Mouse (Mus musculus): ENCODE measurements at regions not wholly inside any gene's neighbourhood (a gene's known extent, or its start where the extent isn't known, plus 50 kb on each side); places are given as distances from the start of the nearest gene placed in this dataset.

DNA sequence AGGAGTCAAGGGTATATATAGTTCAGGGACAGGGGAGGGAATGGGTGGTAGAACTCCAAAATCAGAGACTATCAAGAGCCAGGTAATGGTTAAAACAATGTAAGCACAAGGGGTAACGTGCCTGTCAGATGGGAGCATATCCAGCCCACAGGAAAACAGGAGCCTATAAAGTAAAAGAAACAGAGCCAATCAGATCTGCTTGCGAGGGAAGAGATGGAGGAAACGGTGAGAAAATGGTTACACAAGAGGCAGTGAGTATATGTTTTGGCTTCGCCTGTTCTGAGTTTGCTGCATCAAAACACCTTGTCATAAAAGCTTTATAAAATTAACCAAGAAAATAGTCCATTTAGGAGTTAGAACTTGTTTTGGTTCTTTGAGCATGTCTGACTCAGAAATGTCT is 204.6 kb upstream of the Serp2 start:
- in situ Hi-C loops (cut with MboI; ENCODE audit: low sequenced_read_pairs in 2 of 2, unreplicated experiment in 2 of 2): no loop called here
- no peak for DNase-seq (ENCODE audit: low read depth, low spot score)
- Histone ChIP-seq H3K9ac (ENCODE audit: insufficient read depth, low read depth, low read length, poor library complexity, severe bottlenecking) (no peak overlapping the region), H3K36me3 (ENCODE audit: control insufficient read depth, insufficient read depth, low read length, poor library complexity, severe bottlenecking) (no peaks in the 10 kb centered on the region), H3K4me1 (ENCODE audit: control insufficient read depth in 2 of 2, insufficient read depth in 2 of 2, low read length in 2 of 2, poor library complexity in 1 of 2) (peaks cover 3 to 11% of the 10 kb centered on the region in 2 experiments; a peak in 2 of 4 replicates), H3K9me3 (ENCODE audit: control insufficient read depth, insufficient read depth, low read depth, low read length) (no peaks in the 10 kb centered on the region), H3K27ac (ENCODE audit: insufficient read depth, low read depth, low read length, poor library complexity, severe bottlenecking) (no peak overlapping the region), H3K4me3 (ENCODE audit: insufficient read depth in 1 of 2, low read depth in 1 of 2, low read length in 2 of 2, poor library complexity in 1 of 2, severe bottlenecking in 1 of 2) (no peak overlapping the region)
- TF ChIP-seq HCFC1 (IDR thresholded peaks at IDR 0.05; ENCODE audit: borderline replicate concordance, insufficient read depth, low read length) (no peak), ZC3H11A (IDR thresholded peaks at IDR 0.05; ENCODE audit: borderline replicate concordance, low read depth, low read length) (no peak), MAFK (IDR thresholded peaks at IDR 0.05; ENCODE audit: insufficient read depth, low read depth, low read length) (no peak), CHD2 (IDR thresholded peaks at IDR 0.05; ENCODE audit: low read depth, low read length) (no peak), ZNF384 (IDR thresholded peaks at IDR 0.05; ENCODE audit: low read depth, low read length) (no peak)

DNA sequence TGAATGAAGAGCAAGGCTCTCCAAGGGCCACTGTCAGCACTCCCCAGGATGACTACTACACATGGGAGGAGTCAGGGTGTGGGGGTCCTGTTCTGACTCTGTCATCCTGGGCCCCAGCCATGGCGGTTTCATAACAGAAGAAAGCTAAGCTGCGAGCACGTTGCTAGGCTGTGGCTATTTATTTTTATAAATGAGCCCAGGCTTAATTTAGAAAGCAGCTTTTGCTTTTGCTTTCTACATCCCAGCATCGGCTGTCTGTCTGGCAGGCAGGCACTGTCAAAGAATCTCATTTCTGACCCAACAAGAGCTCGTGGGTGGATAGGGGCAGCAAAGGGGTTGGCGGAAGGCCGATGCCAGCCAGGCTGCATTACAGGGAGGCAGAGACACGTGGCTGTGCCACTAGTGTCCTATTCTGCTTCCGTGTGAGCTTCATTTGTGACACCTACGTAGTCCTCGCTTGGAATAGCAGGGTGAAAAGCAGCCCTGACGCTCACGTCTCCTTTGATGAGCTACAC is 203.9 kb upstream of the Serp2 start:
- Histone ChIP-seq H3K27ac (ENCODE audit: insufficient read depth, low read depth, low read length, poor library complexity, severe bottlenecking) (no peak overlapping the region; the same call in 1 of the 2 replicates), H3K4me1 (ENCODE audit: control insufficient read depth in 2 of 2, insufficient read depth in 2 of 2, low read length in 2 of 2, poor library complexity in 1 of 2) (peaks cover 3 to 11% of the 10 kb centered on the region in 2 experiments; a peak in 2 of 4 replicates)

DNA sequence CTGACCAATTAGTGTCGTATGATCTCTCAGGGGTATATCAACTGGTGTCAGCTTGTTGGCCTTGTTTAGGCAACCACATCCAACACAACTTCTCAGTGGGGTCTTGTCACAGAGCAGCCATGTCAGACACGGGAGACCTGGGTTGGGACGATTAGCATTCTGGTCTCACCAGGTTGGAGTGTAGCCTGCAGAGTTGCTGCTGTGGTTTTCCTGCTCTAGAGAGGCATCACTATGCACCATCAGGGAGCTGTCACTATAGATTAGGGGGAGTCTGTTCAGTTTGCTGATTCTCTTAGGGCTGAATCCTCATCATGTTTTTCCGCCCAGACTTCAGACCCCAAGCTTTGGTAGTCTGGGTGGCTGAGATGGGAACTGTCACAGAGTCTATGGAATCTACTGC is 202.7 kb upstream of the Serp2 start:
- in situ Hi-C loops (cut with MboI; ENCODE audit: low sequenced_read_pairs in 2 of 2, unreplicated experiment in 2 of 2): no loop called here
- DNase-seq (ENCODE audit: low read depth, low spot score): no peak
- no peaks in the 10 kb centered on the region for H3K9me3 ChIP-seq (ENCODE audit: control insufficient read depth, insufficient read depth, low read depth, low read length)
- H3K4me3 ChIP-seq (ENCODE audit: insufficient read depth in 1 of 2, low read depth in 1 of 2, low read length in 2 of 2, poor library complexity in 1 of 2, severe bottlenecking in 1 of 2): no peak overlapping the region
- H3K36me3 ChIP-seq (ENCODE audit: control insufficient read depth, insufficient read depth, low read length, poor library complexity, severe bottlenecking): no peaks in the 10 kb centered on the region
- no peak overlapping the region for H3K9ac ChIP-seq (ENCODE audit: insufficient read depth, low read depth, low read length, poor library complexity, severe bottlenecking)
- no peak overlapping the region for H3K27ac ChIP-seq (ENCODE audit: insufficient read depth, low read depth, low read length, poor library complexity, severe bottlenecking)
- TF ChIP-seq HCFC1 (IDR thresholded peaks at IDR 0.05; ENCODE audit: borderline replicate concordance, insufficient read depth, low read length) (no peak), MAFK (IDR thresholded peaks at IDR 0.05; ENCODE audit: insufficient read depth, low read depth, low read length) (no peak), ZC3H11A (IDR thresholded peaks at IDR 0.05; ENCODE audit: borderline replicate concordance, low read depth, low read length) (no peak)
- H3K4me1 ChIP-seq (ENCODE audit: control insufficient read depth in 2 of 2, insufficient read depth in 2 of 2, low read length in 2 of 2, poor library complexity in 1 of 2): peaks cover 0 to 1% of the 10 kb centered on the region in 2 experiments; a peak in 2 of 4 replicates

More for the DNA sequence above, 203.9 kb upstream of the Serp2 start:
- TF ChIP-seq MAFK (IDR thresholded peaks at IDR 0.05; ENCODE audit: insufficient read depth, low read depth, low read length) (no peak), ZNF384 (IDR thresholded peaks at IDR 0.05; ENCODE audit: low read depth, low read length) (no peak), ZC3H11A (IDR thresholded peaks at IDR 0.05; ENCODE audit: borderline replicate concordance, low read depth, low read length) (no peak), CHD2 (IDR thresholded peaks at IDR 0.05; ENCODE audit: low read depth, low read length) (no peak), HCFC1 (IDR thresholded peaks at IDR 0.05; ENCODE audit: borderline replicate concordance, insufficient read depth, low read length) (no peak)
- Histone ChIP-seq H3K9me3 (ENCODE audit: control insufficient read depth, insufficient read depth, low read depth, low read length) (no peaks in the 10 kb centered on the region), H3K4me3 (ENCODE audit: insufficient read depth in 1 of 2, low read depth in 1 of 2, low read length in 2 of 2, poor library complexity in 1 of 2, severe bottlenecking in 1 of 2) (no peak overlapping the region), H3K36me3 (ENCODE audit: control insufficient read depth, insufficient read depth, low read length, poor library complexity, severe bottlenecking) (no peaks in the 10 kb centered on the region), H3K9ac (ENCODE audit: insufficient read depth, low read depth, low read length, poor library complexity, severe bottlenecking) (no peak overlapping the region)
- DNase-seq (ENCODE audit: low read depth, low spot score): no peak
- in situ Hi-C loops (cut with MboI; ENCODE audit: low sequenced_read_pairs in 2 of 2, unreplicated experiment in 2 of 2): no loop called here

DNA sequence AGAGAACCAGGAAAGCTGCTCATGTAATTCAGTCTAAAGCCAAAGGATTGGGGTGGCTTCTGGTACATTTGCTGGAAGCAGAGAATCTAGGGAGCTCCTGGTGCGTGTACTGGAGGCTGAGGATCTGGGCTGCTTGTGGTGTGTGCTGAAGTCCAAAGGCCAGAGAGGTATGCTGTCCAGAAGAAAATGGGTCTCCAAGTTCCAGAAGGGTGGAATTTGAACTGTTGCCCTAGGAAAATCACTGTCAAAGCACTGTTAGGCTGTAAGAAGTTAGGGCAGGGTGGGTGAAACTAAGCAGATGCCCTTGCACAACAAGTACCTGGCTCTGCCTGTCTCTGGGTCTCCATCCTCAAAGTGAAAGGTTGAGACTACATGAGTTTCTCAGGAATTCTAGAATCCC is 201.9 kb upstream of the Serp2 start:
- TF ChIP-seq ZC3H11A (IDR thresholded peaks at IDR 0.05; ENCODE audit: borderline replicate concordance, low read depth, low read length): no peak
- TF ChIP-seq ZNF384 (IDR thresholded peaks at IDR 0.05; ENCODE audit: low read depth, low read length): no peak
- no peak for TF ChIP-seq MAFK (IDR thresholded peaks at IDR 0.05; ENCODE audit: insufficient read depth, low read depth, low read length)
- no peak for TF ChIP-seq CHD2 (IDR thresholded peaks at IDR 0.05; ENCODE audit: low read depth, low read length)
- no peak for TF ChIP-seq HCFC1 (IDR thresholded peaks at IDR 0.05; ENCODE audit: borderline replicate concordance, insufficient read depth, low read length)
- H3K4me3 ChIP-seq (ENCODE audit: insufficient read depth in 1 of 2, low read depth in 1 of 2, low read length in 2 of 2, poor library complexity in 1 of 2, severe bottlenecking in 1 of 2): no peak overlapping the region
- no peak for DNase-seq (ENCODE audit: low read depth, low spot score)
- H3K9ac ChIP-seq (ENCODE audit: insufficient read depth, low read depth, low read length, poor library complexity, severe bottlenecking): no peak overlapping the region
- no peak overlapping the region for H3K27ac ChIP-seq (ENCODE audit: insufficient read depth, low read depth, low read length, poor library complexity, severe bottlenecking)
- H3K4me1 ChIP-seq (ENCODE audit: control insufficient read depth in 2 of 2, insufficient read depth in 2 of 2, low read length in 2 of 2, poor library complexity in 1 of 2): no peaks in the 10 kb centered on the region
- in situ Hi-C loops (cut with MboI; ENCODE audit: low sequenced_read_pairs in 2 of 2, unreplicated experiment in 2 of 2): no loop called here
- H3K9me3 ChIP-seq (ENCODE audit: control insufficient read depth, insufficient read depth, low read depth, low read length): no peaks in the 10 kb centered on the region
- H3K36me3 ChIP-seq (ENCODE audit: control insufficient read depth, insufficient read depth, low read length, poor library complexity, severe bottlenecking): no peaks in the 10 kb centered on the region
